Mouse (Mus musculus) c-Kit-negative CD71-positive TER-119-positive erythroid progenitor cells, embryonic 14.5 days (primary cell): ENCODE results near the gene Phactr3.

Source experiments
- DNase-seq: peaks from one replicate; pipeline ENCODE4 v3.0.0-alpha.2; 2013; ENCODE audit warnings: low read depth, low spot score

Gene Phactr3

GRCm38 (mm10) chr2:178193445-178193844 is 74.7 kb downstream of the Phactr3 start:
- DNase-seq: no peak

- DNase-seq: no peak
These were observed 76.1 kb downstream of the Phactr3 start for GRCm38 (mm10) chr2:178194908-178195307.

- no peak for DNase-seq
These were observed 77.3 kb downstream of the Phactr3 start for GRCm38 (mm10) chr2:178196038-178196437.

- peak; percentile 9 for DNase-seq
These were observed 78.8 kb downstream of the Phactr3 start for GRCm38 (mm10) chr2:178197542-178197941.

- no peak for DNase-seq
These were observed 85.7 kb downstream of the Phactr3 start for GRCm38 (mm10) chr2:178204455-178204854.

- no peak for DNase-seq
These were observed 89.4 kb downstream of the Phactr3 start for GRCm38 (mm10) chr2:178208186-178208600.

- no peak for DNase-seq
These were observed 95.1 kb downstream of the Phactr3 start for GRCm38 (mm10) chr2:178213826-178214225.

GRCm38 (mm10) chr2:178214531-178214930 is 95.8 kb downstream of the Phactr3 start:
- no peak for DNase-seq

- no peak for DNase-seq
These were observed 99.7 kb downstream of the Phactr3 start for GRCm38 (mm10) chr2:178218461-178218860.

- no peak for DNase-seq
These were observed 100.8 kb downstream of the Phactr3 start for GRCm38 (mm10) chr2:178219454-178220147.

GRCm38 (mm10) chr2:178220148-178220717 is 101.5 kb downstream of the Phactr3 start:
- no peak for DNase-seq

GRCm38 (mm10) chr2:178221003-178221402 is 102.2 kb downstream of the Phactr3 start:
- DNase-seq: no peak

GRCm38 (mm10) chr2:178229231-178229630 is 110.5 kb downstream of the Phactr3 start:
- DNase-seq: no peak

- no peak for DNase-seq
These were observed 114.7 kb downstream of the Phactr3 start for GRCm38 (mm10) chr2:178233487-178233886.

- DNase-seq: no peak
These were observed 118.3 kb downstream of the Phactr3 start for GRCm38 (mm10) chr2:178237056-178237455.

GRCm38 (mm10) chr2:178238503-178238902 is 119.7 kb downstream of the Phactr3 start:
- no peak for DNase-seq

GRCm38 (mm10) chr2:178240886-178241285 is 122.1 kb downstream of the Phactr3 start:
- DNase-seq: no peak

- DNase-seq: no peak
These were observed 122.6 kb downstream of the Phactr3 start for GRCm38 (mm10) chr2:178241374-178241773.

GRCm38 (mm10) chr2:178242996-178243395 is 124.2 kb downstream of the Phactr3 start:
- no peak for DNase-seq

GRCm38 (mm10) chr2:178244866-178245265 is 126.1 kb downstream of the Phactr3 start:
- no peak for DNase-seq

- DNase-seq: no peak
These were observed 127.1 kb downstream of the Phactr3 start for GRCm38 (mm10) chr2:178245841-178246240.

GRCm38 (mm10) chr2:178246767-178247166 is 128.0 kb downstream of the Phactr3 start:
- no peak for DNase-seq

- DNase-seq: no peak
These were observed 128.5 kb downstream of the Phactr3 start for GRCm38 (mm10) chr2:178247274-178247673.
